Mouse (Mus musculus): ENCODE results near the gene Psmc1. TPM values are rescaled to one million over a fixed set of nuclear protein-coding genes. Genes with fewer than 3 reads are reported as not detected.

Gene Psmc1
- polyA plus RNA-seq, 1 experiment = 50.1 TPM

Other genes starting within 250 kb of the Psmc1 start
- 0.44 and 0.55 TPM in 2 replicates for gene Efcab11, start 225.7 kb upstream of the Psmc1 start, polyA plus RNA-seq (2012; rRNA removed)
- gene Tdp1, start 225.6 kb upstream of the Psmc1 start, polyA plus RNA-seq (2012; rRNA removed) = 9.8 and 10.2 TPM in 2 replicates
- 0.52 and 0.85 TPM in 2 replicates for gene Kcnk13, start 145.7 kb upstream of the Psmc1 start, polyA plus RNA-seq (2012; rRNA removed)
- 9.0 and 10.3 TPM in 2 replicates for gene Nrde2, start 49.5 kb downstream of the Psmc1 start, polyA plus RNA-seq (2012; rRNA removed)
- 319 and 402 TPM in 2 replicates for gene Calm1, start 89.3 kb downstream of the Psmc1 start, polyA plus RNA-seq (2012; rRNA removed)

All from gonadal fat pad, adult 2 months (tissue).